Mouse (Mus musculus) testis, adult 2 months (tissue): ENCODE results near the gene Vps33a. TPM values are rescaled to one million over a fixed set of nuclear protein-coding genes. Genes with fewer than 3 reads are reported as not detected.

ENCODE experiments used
- H3K27ac ChIP-seq: fragments of 200-500 bp; 2 replicates; pipeline ENCODE4 v1.5.1; 2012; ENCODE audit warnings: low read depth, low read length; ENCODE audit not compliant: control insufficient read depth, insufficient read depth
- H3K27me3 ChIP-seq: fragments of 200-500 bp; 2 replicates; pipeline ENCODE4 v1.6.1; 2012; ENCODE audit warnings: mild to moderate bottlenecking, low read length, moderate library complexity; ENCODE audit not compliant: control insufficient read depth, insufficient read depth
- H3K36me3 ChIP-seq: fragments of 200-500 bp; 2 replicates; pipeline ENCODE4 v1.6.1; 2012; ENCODE audit warnings: mild to moderate bottlenecking, low read length; ENCODE audit not compliant: control insufficient read depth, insufficient read depth
- H3K4me1 ChIP-seq: fragments of 200-500 bp; 2 replicates; pipeline ENCODE4 v1.6.1; 2012; ENCODE audit warnings: low read length; ENCODE audit not compliant: control insufficient read depth, insufficient read depth
- H3K4me3 ChIP-seq: fragments of 200-500 bp; 2 replicates; pipeline ENCODE4 v1.5.1; 2012; ENCODE audit warnings: low read depth, mild to moderate bottlenecking, low read length, moderate library complexity, mixed read lengths; ENCODE audit not compliant: control insufficient read depth
- CTCF ChIP-seq: fragments of 200-500 bp; IDR thresholded peaks from 2 replicates; pipeline ENCODE4 v1.5.1; 2012; ENCODE audit warnings: low read depth, mild to moderate bottlenecking, inconsistent platforms, low read length, moderate library complexity; ENCODE audit not compliant: control insufficient read depth, insufficient read depth, insufficient replicate concordance
- POLR2A ChIP-seq: fragments of 200-500 bp; IDR thresholded peaks from 2 replicates; pipeline ENCODE4 v1.6.1; 2012; ENCODE audit warnings: low read depth, mild to moderate bottlenecking, inconsistent platforms, low read length, moderate library complexity; ENCODE audit not compliant: control insufficient read depth
- polyA plus RNA-seq: library from polyadenylated mRNA; depleted of rRNA; stranded (reverse); fragments of >200 nt; gene quantifications from 2 replicates; pipeline ENCODE4 v1.2.3, GENCODE M21; 2012; rRNA removed

The Vps33a gene
- 5.3 and 5.8 TPM in 2 replicates for polyA plus RNA-seq

GRCm38 (mm10) chr5:123572357-123573186 lies at the start of gene Vps33a:
Vps33a (minus strand) TSS chr5:123573038.
- Histone ChIP-seq H3K27ac (peak within 1 kb of the TSS; percentile 81), H3K27me3 (no peaks in the 10 kb centered on the region), H3K4me1 (peaks cover 2% of the 10 kb centered on the region), H3K4me3 (peak within 1 kb of the TSS; percentile 95), H3K36me3 (no peaks in the 10 kb centered on the region)
- TF ChIP-seq POLR2A (peak; percentile 93), CTCF (no peak)

GRCm38 (mm10) chr5:123622421-123622820 lies 49.6 kb upstream of the Vps33a start:
- no peak overlapping the region for H3K4me3 ChIP-seq
- no peaks in the 10 kb centered on the region for H3K36me3 ChIP-seq
- H3K27me3 ChIP-seq = no peaks in the 10 kb centered on the region
- H3K27ac ChIP-seq = no peak overlapping the region
- TF ChIP-seq POLR2A (no peak), CTCF (no peak)
- H3K4me1 ChIP-seq = no peaks in the 10 kb centered on the region

- Histone ChIP-seq H3K36me3 (no peaks in the 10 kb centered on the region), H3K4me3 (no peak overlapping the region), H3K27ac (no peak overlapping the region), H3K4me1 (no peaks in the 10 kb centered on the region), H3K27me3 (no peaks in the 10 kb centered on the region)
- TF ChIP-seq POLR2A (no peak), CTCF (no peak)
Measured at GRCm38 (mm10) chr5:123618558-123618957, 45.7 kb upstream of the Vps33a start.

- H3K27ac ChIP-seq = no peak overlapping the region
- TF ChIP-seq POLR2A = no peak
- TF ChIP-seq CTCF = no peak
- H3K36me3 ChIP-seq = no peaks in the 10 kb centered on the region
- H3K27me3 ChIP-seq = no peaks in the 10 kb centered on the region
- H3K4me1 ChIP-seq = no peaks in the 10 kb centered on the region; the same call in 1 of the 2 replicates
- no peak overlapping the region for H3K4me3 ChIP-seq
Measured at GRCm38 (mm10) chr5:123614246-123614645, 41.4 kb upstream of the Vps33a start.

- Histone ChIP-seq H3K27me3 (no peaks in the 10 kb centered on the region), H3K4me1 (no peaks in the 10 kb centered on the region; the same call in 1 of the 2 replicates), H3K4me3 (peak overlapping the region; percentile 46), H3K36me3 (no peaks in the 10 kb centered on the region; the same call in 1 of the 2 replicates), H3K27ac (no peak overlapping the region)
- TF ChIP-seq POLR2A (no peak), CTCF (peak; percentile 75)
Measured at GRCm38 (mm10) chr5:123609843-123610242, 37.0 kb upstream of the Vps33a start.

- H3K4me3 ChIP-seq = peak overlapping the region; percentile 13; the same call in 1 of the 2 replicates
- H3K27ac ChIP-seq = no peak overlapping the region
- TF ChIP-seq CTCF (no peak), POLR2A (no peak)
- H3K36me3 ChIP-seq = no peaks in the 10 kb centered on the region; the same call in 1 of the 2 replicates
- no peaks in the 10 kb centered on the region for H3K27me3 ChIP-seq
- no peaks in the 10 kb centered on the region; the same call in 1 of the 2 replicates for H3K4me1 ChIP-seq
Measured at GRCm38 (mm10) chr5:123609416-123609815, 36.6 kb upstream of the Vps33a start.

- Histone ChIP-seq H3K27me3 (no peaks in the 10 kb centered on the region), H3K27ac (no peak overlapping the region), H3K36me3 (no peaks in the 10 kb centered on the region; the same call in 1 of the 2 replicates), H3K4me1 (peaks cover 2% of the 10 kb centered on the region; the same call in 1 of the 2 replicates), H3K4me3 (no peak overlapping the region; the same call in 1 of the 2 replicates)
- no peak for TF ChIP-seq POLR2A
- TF ChIP-seq CTCF = no peak
Measured at GRCm38 (mm10) chr5:123607211-123607669, 34.4 kb upstream of the Vps33a start.

GRCm38 (mm10) chr5:123603496-123603895 lies 30.7 kb upstream of the Vps33a start:
- 0 out of 2 replicates have a peak, but pooled peaks cover 2% of the 10 kb centered on the region for H3K4me1 ChIP-seq
- no peak for TF ChIP-seq CTCF
- TF ChIP-seq POLR2A = no peak
- H3K27me3 ChIP-seq = no peaks in the 10 kb centered on the region
- no peaks in the 10 kb centered on the region; the same call in 1 of the 2 replicates for H3K36me3 ChIP-seq
- no peak overlapping the region for H3K4me3 ChIP-seq
- no peak overlapping the region for H3K27ac ChIP-seq
